Mouse (Mus musculus) embryonic facial prominence, embryonic 10.5 days (tissue): Measurements from ENCODE around the gene Mpzl1. TPM values are rescaled to one million over a fixed set of nuclear protein-coding genes. Genes with fewer than 3 reads are reported as not detected.

Experiments
- DNase-seq: peaks from one replicate; pipeline ENCODE4 v3.0.0-alpha.2; 2017; ENCODE audit warnings: low spot score
- H3K27ac ChIP-seq: fragments of 300-500 bp; sonication (generic); replicated peaks from 2 replicates; pipeline ENCODE4 v1.5.1; 2016; ENCODE audit warnings: mild to moderate bottlenecking
- H3K27me3 ChIP-seq: fragments of 300-500 bp; sonication (generic); replicated peaks from 2 replicates; pipeline ENCODE4 v1.6.1; 2016; ENCODE audit warnings: low read depth, mild to moderate bottlenecking; ENCODE audit not compliant: poor library complexity, severe bottlenecking
- H3K36me3 ChIP-seq: fragments of 300-500 bp; sonication (generic); replicated peaks from 2 replicates; pipeline ENCODE4 v1.6.1; 2016; ENCODE audit warnings: mild to moderate bottlenecking, moderate library complexity
- H3K4me1 ChIP-seq: fragments of 300-500 bp; sonication (generic); 2 replicates; pipeline ENCODE4 v1.6.1; 2016
- H3K4me3 ChIP-seq: fragments of 300-500 bp; sonication (generic); 2 replicates; pipeline ENCODE4 v1.5.1; 2016; ENCODE audit warnings: mild to moderate bottlenecking, moderate library complexity
- H3K9me3 ChIP-seq: fragments of 300-500 bp; sonication (generic); 2 replicates; pipeline ENCODE4 v1.6.1; 2016; ENCODE audit warnings: mild to moderate bottlenecking
- WGBS: fragments of 180-500 bp; shearing (Covaris S2); methylation state at CpG from one replicate; pipeline ENCODE4 v1.1.7; 2016; 5-methylcytosine and 5-hydroxymethylcytosine counted together
- polyA plus RNA-seq: library from polyadenylated mRNA; unstranded; fragments of >200 nt; fragmentation: Nextera tagmentation; extraction: Ambion mirVana; gene quantifications from 2 replicates; pipeline ENCODE4 v1.2.1, GENCODE M21; 2016

Mpzl1 gene
- polyA plus RNA-seq, 1 experiment from 2014 or later = 138 TPM

- H3K4me1 ChIP-seq = peaks cover 17% of the 10 kb centered on the region
- H3K27ac ChIP-seq = no peak overlapping the region
- no peaks in the 10 kb centered on the region for H3K9me3 ChIP-seq
- 92% methylated on average over 5 of the region's 5 CpGs for WGBS
- H3K27me3 ChIP-seq = no peaks in the 10 kb centered on the region
- no peak for DNase-seq
- no peak overlapping the region for H3K4me3 ChIP-seq
- H3K36me3 ChIP-seq = peaks cover 33% of the 10 kb centered on the region
These were observed 8.4 kb downstream of the Mpzl1 start for GRCm38 (mm10) chr1:165625896-165626295.

DNA sequence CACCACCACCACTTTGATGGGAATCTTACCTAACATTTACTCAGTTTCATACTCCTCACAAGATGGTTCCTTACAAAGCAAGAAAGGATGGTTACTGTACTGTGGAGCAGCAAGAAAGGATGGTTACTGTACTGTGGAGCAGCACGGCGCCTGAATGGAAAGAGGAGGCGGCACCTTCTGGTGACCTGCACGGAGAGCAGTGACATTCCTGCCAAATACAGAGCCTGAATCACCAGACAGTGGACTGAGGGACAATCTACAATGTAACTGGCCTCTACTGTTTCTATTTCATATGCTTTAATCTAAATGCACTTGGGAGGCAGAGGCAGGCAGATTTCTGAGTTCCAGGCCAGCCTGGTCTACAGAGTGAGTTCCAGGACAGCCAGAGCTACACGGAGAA is 9.3 kb downstream of the Mpzl1 start:
- H3K27ac ChIP-seq = no peak overlapping the region
- WGBS = 89% methylated on average over 5 of the region's 5 CpGs
- DNase-seq = no peak
- no peak overlapping the region for H3K4me3 ChIP-seq
- no peaks in the 10 kb centered on the region for H3K9me3 ChIP-seq
- H3K4me1 ChIP-seq = peaks cover 13% of the 10 kb centered on the region
- H3K36me3 ChIP-seq = peaks cover 41% of the 10 kb centered on the region
- H3K27me3 ChIP-seq = no peaks in the 10 kb centered on the region

GRCm38 (mm10) chr1:165618201-165618624 is 16.1 kb downstream of the Mpzl1 start:
- no peak for DNase-seq
- Histone ChIP-seq H3K36me3 (peaks cover 51% of the 10 kb centered on the region), H3K4me3 (no peak overlapping the region), H3K27me3 (no peaks in the 10 kb centered on the region), H3K9me3 (0 out of 2 replicates have a peak, but pooled peaks cover 3% of the 10 kb centered on the region), H3K4me1 (peaks cover 33% of the 10 kb centered on the region), H3K27ac (peak overlapping the region; percentile 68; the same call in 1 of the 2 replicates)
- WGBS = 62% methylated on average over 9 of the region's 9 CpGs

- 14% methylated on average over 15 of the region's 15 CpGs for WGBS
- Histone ChIP-seq H3K27me3 (no peaks in the 10 kb centered on the region), H3K9me3 (0 out of 2 replicates have a peak, but pooled peaks cover 3% of the 10 kb centered on the region), H3K4me3 (peak overlapping the region; percentile 31; the same call in 1 of the 2 replicates), H3K27ac (peak overlapping the region; percentile 68), H3K36me3 (peaks cover 44% of the 10 kb centered on the region), H3K4me1 (peaks cover 40% of the 10 kb centered on the region)
- DNase-seq = peak; percentile 52
These were observed 17.0 kb downstream of the Mpzl1 start for GRCm38 (mm10) chr1:165617166-165617891.

GRCm38 (mm10) chr1:165616652-165617051 is 17.7 kb downstream of the Mpzl1 start:
- WGBS = 32% methylated on average over 7 of the region's 7 CpGs
- Histone ChIP-seq H3K27ac (peak overlapping the region; percentile 68), H3K27me3 (no peaks in the 10 kb centered on the region), H3K4me1 (peaks cover 44% of the 10 kb centered on the region), H3K9me3 (0 out of 2 replicates have a peak, but pooled peaks cover 3% of the 10 kb centered on the region), H3K36me3 (peaks cover 41% of the 10 kb centered on the region), H3K4me3 (0 out of 2 replicates have a peak overlapping the region, but pooled peaks have one; percentile 31)
- DNase-seq = no peak

- Histone ChIP-seq H3K36me3 (peaks cover 31% of the 10 kb centered on the region), H3K27ac (no peak overlapping the region), H3K4me3 (no peak overlapping the region), H3K4me1 (peaks cover 59% of the 10 kb centered on the region), H3K9me3 (0 out of 2 replicates have a peak, but pooled peaks cover 3% of the 10 kb centered on the region), H3K27me3 (no peaks in the 10 kb centered on the region)
- 89% methylated on average over 3 of the region's 3 CpGs for WGBS
- DNase-seq = no peak
These were observed 19.5 kb downstream of the Mpzl1 start for GRCm38 (mm10) chr1:165614793-165615192.

- peaks cover 68% of the 10 kb centered on the region for H3K4me1 ChIP-seq
- H3K27me3 ChIP-seq = no peaks in the 10 kb centered on the region
- no peak overlapping the region for H3K27ac ChIP-seq
- H3K4me3 ChIP-seq = no peak overlapping the region
- 84% methylated on average over 4 of the region's 4 CpGs for WGBS
- no peak for DNase-seq
- peaks cover 31% of the 10 kb centered on the region for H3K36me3 ChIP-seq
- H3K9me3 ChIP-seq = 0 out of 2 replicates have a peak, but pooled peaks cover 3% of the 10 kb centered on the region
These were observed 20.4 kb downstream of the Mpzl1 start for GRCm38 (mm10) chr1:165613926-165614325.

GRCm38 (mm10) chr1:165612714-165613113 is 21.6 kb downstream of the Mpzl1 start:
- WGBS = 65% methylated on average over 5 of the region's 5 CpGs
- Histone ChIP-seq H3K36me3 (peaks cover 40% of the 10 kb centered on the region), H3K4me1 (peaks cover 58% of the 10 kb centered on the region), H3K9me3 (0 out of 2 replicates have a peak, but pooled peaks cover 3% of the 10 kb centered on the region), H3K4me3 (no peak overlapping the region), H3K27ac (no peak overlapping the region), H3K27me3 (no peaks in the 10 kb centered on the region)
- DNase-seq = no peak

- Histone ChIP-seq H3K27ac (peak overlapping the region; percentile 61), H3K9me3 (0 out of 2 replicates have a peak, but pooled peaks cover 3% of the 10 kb centered on the region), H3K36me3 (peaks cover 54% of the 10 kb centered on the region), H3K4me1 (peaks cover 41% of the 10 kb centered on the region), H3K4me3 (no peak overlapping the region), H3K27me3 (no peaks in the 10 kb centered on the region)
- 29% methylated on average over 9 of the region's 9 CpGs for WGBS
- DNase-seq = no peak
These were observed 23.9 kb downstream of the Mpzl1 start for GRCm38 (mm10) chr1:165610321-165610999.

GRCm38 (mm10) chr1:165609495-165610320 is 24.6 kb downstream of the Mpzl1 start:
- DNase-seq = no peak
- WGBS = 53% methylated on average over 7 of the region's 7 CpGs
- Histone ChIP-seq H3K4me3 (no peak overlapping the region), H3K4me1 (peaks cover 41% of the 10 kb centered on the region), H3K9me3 (no peaks in the 10 kb centered on the region), H3K36me3 (peaks cover 54% of the 10 kb centered on the region), H3K27ac (no peak overlapping the region; the same call in 1 of the 2 replicates), H3K27me3 (no peaks in the 10 kb centered on the region)

GRCm38 (mm10) chr1:165608904-165609303 is 25.4 kb downstream of the Mpzl1 start:
- Histone ChIP-seq H3K4me1 (peaks cover 41% of the 10 kb centered on the region), H3K27ac (no peak overlapping the region), H3K36me3 (peaks cover 54% of the 10 kb centered on the region), H3K4me3 (no peak overlapping the region), H3K9me3 (no peaks in the 10 kb centered on the region), H3K27me3 (no peaks in the 10 kb centered on the region)
- 68% methylated on average over 4 of the region's 4 CpGs for WGBS
- DNase-seq = no peak

- DNase-seq = no peak
- H3K4me1 ChIP-seq = peaks cover 20% of the 10 kb centered on the region
- H3K27me3 ChIP-seq = no peaks in the 10 kb centered on the region
- no peak overlapping the region for H3K27ac ChIP-seq
- H3K36me3 ChIP-seq = peaks cover 77% of the 10 kb centered on the region
- no peak overlapping the region for H3K4me3 ChIP-seq
- H3K9me3 ChIP-seq = no peaks in the 10 kb centered on the region
- 93% methylated on average over 6 of the region's 6 CpGs for WGBS
These were observed 28.6 kb downstream of the Mpzl1 start for GRCm38 (mm10) chr1:165605774-165606173.
